Mouse (Mus musculus) liver, embryonic 14.5 days (tissue): Measurements from ENCODE around the gene Cdh26. TPM values are rescaled to one million over a fixed set of nuclear protein-coding genes. Genes with fewer than 3 reads are reported as not detected.
A peak's percentile ranks its signal among the peaks of the same experiment; 100 is the strongest.

ENCODE experiments used
- ATAC-seq: fragments of 200-750 bp; cut with Nextera tagmentation; 2 replicates; pipeline ENCODE4 v1.8.0; 2017; ENCODE audit warnings: moderate number of reproducible peaks, mild to moderate bottlenecking, moderate library complexity; ENCODE audit not compliant: insufficient read depth
- DNase-seq, 3 experiments: peaks; one replicate each; pipeline ENCODE4 v3.0.0-alpha.2; 2012 to 2013; ENCODE audit warnings: low read depth in 3 of 3, low spot score in 3 of 3
- H3K27ac ChIP-seq: fragments of 300-500 bp; sonication (generic); 2 replicates; pipeline ENCODE4 v1.5.1; 2014; ENCODE audit warnings: moderate library complexity, mild to moderate bottlenecking, control low read depth, inconsistent platforms
- H3K27me3 ChIP-seq: fragments of 300-500 bp; sonication (generic); 2 replicates; pipeline ENCODE4 v1.6.1; 2014; ENCODE audit warnings: mild to moderate bottlenecking, low read length, moderate library complexity; ENCODE audit not compliant: control insufficient read depth, insufficient read depth
- H3K36me3 ChIP-seq: fragments of 300-500 bp; sonication (generic); replicated peaks from 2 replicates; pipeline ENCODE4 v1.6.1; 2014; ENCODE audit warnings: low read depth; ENCODE audit not compliant: control insufficient read depth, insufficient read depth
- H3K4me1 ChIP-seq, 2 experiments: fragments of 200-500 bp in 1 of 2; fragments of 300-500 bp in 1 of 2; sonication (generic) in 1 of 2; replicated peaks; 2 replicates each; pipeline ENCODE4 v1.6.1; 2012 to 2014; ENCODE audit warnings: antibody characterized with exemption in 1 of 2, inconsistent platforms in 1 of 2, low read length in 1 of 2; ENCODE audit not compliant: control insufficient read depth in 2 of 2, insufficient read depth in 2 of 2
- H3K4me2 ChIP-seq: fragments of 300-500 bp; sonication (generic); 2 replicates; pipeline ENCODE4 v1.6.1; 2014; ENCODE audit warnings: low read depth, mild to moderate bottlenecking, control low read depth, moderate library complexity
- H3K4me3 ChIP-seq, 2 experiments: fragments of 200-500 bp in 1 of 2; fragments of 300-500 bp in 1 of 2; sonication (generic) in 1 of 2; 2 replicates each; pipeline ENCODE4 v1.5.1; 2012 to 2014; ENCODE audit warnings: low read depth in 2 of 2, low read length in 2 of 2, mild to moderate bottlenecking in 2 of 2, control low read depth in 1 of 2, inconsistent platforms in 1 of 2, moderate library complexity in 1 of 2; ENCODE audit not compliant: insufficient read depth in 1 of 2
- H3K9ac ChIP-seq: fragments of 300-500 bp; sonication (generic); replicated peaks from 2 replicates; pipeline ENCODE4 v1.6.1; 2014; ENCODE audit warnings: mild to moderate bottlenecking, control low read depth, moderate library complexity
- H3K9me3 ChIP-seq: fragments of 300-500 bp; sonication (generic); 2 replicates; pipeline ENCODE4 v1.6.1; 2016; ENCODE audit warnings: low read length, mixed read lengths; ENCODE audit not compliant: control insufficient read depth
- CTCF ChIP-seq: IDR thresholded peaks from 2 replicates; pipeline ENCODE4 v1.5.1; 2016; ENCODE audit warnings: antibody characterized with exemption, low read depth, control low read depth
- EP300 ChIP-seq: IDR thresholded peaks from 2 replicates; pipeline ENCODE4 v1.6.1; 2016; ENCODE audit warnings: antibody characterized with exemption, low read depth
- WGBS: fragments of 180-500 bp; shearing (Covaris S2); extraction: QIAGEN DNeasy Blood & Tissue Kit; methylation state at CpG from one replicate; pipeline ENCODE4 v1.1.7; 2014; ENCODE audit not compliant: insufficient replicate concordance; 5-methylcytosine and 5-hydroxymethylcytosine counted together
- polyA plus RNA-seq, 2 experiments: library from polyadenylated mRNA; depleted of rRNA in 1 of 2; stranded (reverse) in 1 of 2; unstranded in 1 of 2; fragments of >200 nt; fragmentation: Nextera tagmentation in 1 of 2; extraction: Ambion mirVana in 1 of 2; gene quantifications; 2 replicates each; pipeline versions ENCODE4 v1.2.1 to v1.2.3; 2012 to 2014

Gene Cdh26
- polyA plus RNA-seq, 2 experiments: 0.09 to 0.15 TPM

DNA sequence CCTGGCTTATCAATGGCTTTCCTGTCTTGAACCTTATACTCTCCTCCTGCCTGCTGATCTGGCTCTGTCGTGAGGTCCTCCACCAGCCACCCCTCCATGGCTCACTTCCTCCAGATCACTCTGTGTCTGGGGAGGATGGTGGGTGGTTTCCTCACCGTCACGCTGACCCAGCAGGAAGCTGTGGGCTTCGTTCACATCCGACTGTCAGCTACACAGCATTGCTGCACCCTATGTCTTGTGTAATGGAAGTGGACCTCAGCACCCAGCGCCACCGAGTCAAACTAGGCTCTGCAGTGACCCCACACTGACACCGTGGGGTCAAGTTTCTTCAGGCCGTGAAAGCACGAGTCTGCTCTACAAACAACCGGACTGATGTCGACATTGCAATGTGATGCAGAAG lies 75.7 kb downstream of the Cdh26 start:
- DNase-seq: peak; percentile 11 to 27 (median 18)
- WGBS: 5% methylated on average over 12 of the region's 12 CpGs
- Histone ChIP-seq H3K27me3 (no peaks in the 10 kb centered on the region), H3K9me3 (no peaks in the 10 kb centered on the region), H3K27ac (no peak overlapping the region), H3K4me1 (peaks cover 0 to 3% of the 10 kb centered on the region in 2 experiments; a peak in 1 of 4 replicates), H3K4me2 (no peak overlapping the region), H3K4me3 (no peak overlapping the region), H3K36me3 (no peaks in the 10 kb centered on the region), H3K9ac (no peak overlapping the region)
- peak; percentile 62 for ATAC-seq
- TF ChIP-seq CTCF: 0 out of 2 replicates have a peak, but pooled peaks have one; percentile 12
- no peak for TF ChIP-seq EP300

DNA sequence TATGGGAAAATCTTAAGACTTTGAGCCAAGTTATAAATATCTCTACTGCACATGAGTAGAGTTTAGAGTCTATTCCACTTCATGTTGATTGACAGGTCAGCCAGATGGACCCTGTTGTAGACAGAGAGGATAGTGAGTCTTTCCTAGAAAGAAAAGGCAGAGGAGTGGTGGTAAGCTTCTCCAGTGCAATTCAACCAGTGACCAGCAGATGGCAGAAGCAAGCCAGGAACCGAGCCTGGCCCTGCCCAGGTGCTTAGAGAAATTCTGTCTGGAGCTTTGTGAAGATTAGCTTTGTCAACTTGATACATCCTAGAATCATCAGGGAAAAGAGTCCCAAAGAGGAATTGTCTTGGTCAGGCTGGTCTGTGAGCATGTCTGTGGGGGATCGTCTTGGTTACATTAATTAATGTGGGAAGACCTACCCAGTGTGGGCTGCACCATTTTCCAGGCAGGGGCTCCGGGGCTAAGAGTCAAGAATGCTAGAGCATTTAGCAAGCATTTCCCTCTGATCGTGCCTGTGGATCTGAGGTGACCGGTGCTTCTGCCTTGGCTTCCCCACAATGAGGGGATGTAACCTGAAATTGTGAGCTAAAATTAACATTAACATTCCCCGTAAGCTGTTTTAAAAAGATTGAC lies 77.2 kb downstream of the Cdh26 start:
- no peak overlapping the region for H3K9ac ChIP-seq
- H3K27ac ChIP-seq: no peak overlapping the region
- WGBS: 36% methylated on average over 6 of the region's 6 CpGs
- H3K36me3 ChIP-seq: no peaks in the 10 kb centered on the region
- peaks cover 0 to 3% of the 10 kb centered on the region in 2 experiments; a peak in 1 of 4 replicates for H3K4me1 ChIP-seq
- no peaks in the 10 kb centered on the region for H3K9me3 ChIP-seq
- no peak overlapping the region for H3K4me2 ChIP-seq
- peak; percentile 86 for TF ChIP-seq CTCF
- no peak for TF ChIP-seq EP300
- H3K4me3 ChIP-seq: no peak overlapping the region
- ATAC-seq (no peak), DNase-seq (peak in 2 of 3 experiments; percentile 15 to 17)
- no peaks in the 10 kb centered on the region for H3K27me3 ChIP-seq

DNA sequence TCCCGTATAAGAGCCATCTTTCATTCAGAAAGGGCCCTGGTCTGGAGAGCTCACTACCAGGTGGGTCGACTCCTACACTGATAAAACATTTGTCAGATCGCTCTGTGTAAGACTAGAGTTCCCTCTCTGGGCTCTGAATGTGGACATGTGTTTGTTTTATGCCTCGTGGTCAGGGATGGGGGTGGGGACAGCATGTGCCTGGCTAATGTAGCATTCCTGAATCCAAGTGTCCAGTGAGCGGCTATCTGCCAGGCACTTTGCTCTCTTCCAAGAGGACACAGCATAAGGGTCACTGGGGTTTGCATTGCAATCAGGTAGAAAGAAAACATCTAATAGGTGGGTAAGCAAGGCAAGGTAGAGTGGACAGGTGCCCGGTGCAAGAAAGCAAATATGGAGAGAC lies 77.9 kb downstream of the Cdh26 start:
- Histone ChIP-seq H3K9ac (no peak overlapping the region), H3K9me3 (no peaks in the 10 kb centered on the region), H3K27ac (no peak overlapping the region), H3K36me3 (no peaks in the 10 kb centered on the region), H3K4me1 (peaks cover 0 to 3% of the 10 kb centered on the region in 2 experiments; a peak in 1 of 4 replicates), H3K4me3 (no peak overlapping the region), H3K4me2 (no peak overlapping the region), H3K27me3 (no peaks in the 10 kb centered on the region)
- DNase-seq: no peak
- 47% methylated on average over 6 of the region's 6 CpGs for WGBS
- no peak for TF ChIP-seq CTCF
- TF ChIP-seq EP300: no peak
- no peak for ATAC-seq

DNA sequence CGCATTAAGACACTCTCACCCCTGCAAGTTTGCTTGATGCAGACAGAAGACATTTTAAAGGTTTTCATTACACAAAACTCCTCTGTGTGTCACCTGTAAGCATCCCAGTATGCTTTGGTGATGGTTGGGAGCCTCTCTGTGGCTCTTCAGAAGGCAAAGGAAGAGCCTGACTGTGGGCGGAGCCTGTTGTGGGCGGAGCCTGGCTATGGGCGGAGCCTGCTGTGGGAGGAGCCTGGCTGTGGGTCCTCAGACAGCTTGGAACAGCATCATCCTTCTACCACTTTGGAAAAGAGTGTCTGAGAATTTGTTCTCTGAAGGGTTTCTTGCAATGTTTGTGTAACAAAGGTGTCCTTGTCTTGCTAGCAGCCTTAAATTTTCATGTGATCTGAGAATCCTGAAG lies 82.7 kb downstream of the Cdh26 start:
- Histone ChIP-seq H3K4me2 (no peak overlapping the region), H3K4me3 (no peak overlapping the region), H3K27ac (no peak overlapping the region), H3K9ac (no peak overlapping the region), H3K27me3 (no peaks in the 10 kb centered on the region), H3K4me1 (no peaks in the 10 kb centered on the region; a peak in 1 of 4 replicates), H3K36me3 (no peaks in the 10 kb centered on the region), H3K9me3 (no peaks in the 10 kb centered on the region)
- WGBS: 45% methylated on average over 4 of the region's 4 CpGs
- no peak for DNase-seq
- TF ChIP-seq CTCF (no peak), EP300 (no peak)
- no peak for ATAC-seq

DNA sequence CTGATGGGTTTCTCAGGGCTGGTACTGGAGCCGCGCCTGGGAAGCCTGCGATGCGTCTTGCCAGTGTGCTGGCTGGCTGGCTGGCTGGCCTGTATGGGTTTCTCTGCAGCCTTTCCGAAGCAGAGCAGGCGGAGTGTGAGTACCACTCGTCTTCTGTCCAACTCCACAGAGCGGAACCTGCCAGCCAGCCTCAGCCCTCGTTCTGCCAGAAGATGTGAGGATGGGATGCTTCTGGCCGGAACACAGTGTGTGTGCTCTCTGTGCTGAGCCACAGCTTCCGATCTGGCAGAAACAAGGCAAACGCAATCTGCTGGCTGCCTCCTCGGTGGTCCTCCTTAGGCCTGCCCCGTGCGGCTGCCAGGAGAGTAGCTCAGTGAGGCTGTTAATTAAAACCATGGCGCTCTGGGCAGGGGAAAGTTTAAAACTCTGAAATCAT lies 83.3 kb downstream of the Cdh26 start:
- Histone ChIP-seq H3K9ac (no peak overlapping the region), H3K9me3 (no peaks in the 10 kb centered on the region), H3K27me3 (no peaks in the 10 kb centered on the region), H3K4me3 (no peak overlapping the region), H3K27ac (no peak overlapping the region), H3K36me3 (no peaks in the 10 kb centered on the region), H3K4me2 (no peak overlapping the region), H3K4me1 (no peaks in the 10 kb centered on the region; a peak in 1 of 4 replicates)
- DNase-seq (no peak), ATAC-seq (no peak)
- TF ChIP-seq CTCF: no peak
- TF ChIP-seq EP300: no peak
- 64% methylated on average over 16 of the region's 16 CpGs for WGBS
